Comparison of ENCODE assay signal across 11 mouse cellular contexts in genomic region chr15:97360842-97361770, GRCm38 (mm10).
DNase-seq lines count a peak whose midpoint lies in the region; ATAC-seq and TF ChIP-seq lines count a peak whose summit lies in the region.
"Had no signal": no experiment of that assay in that cellular context is flagged by ENCODE, and none has a peak within 500 bp of the region (broad histone marks: within the 10 kb centered on the region; RNA-seq: fewer than 3 reads in every experiment).

No protein-coding gene starts in this region.

- H3K4me3 ChIP-seq in midbrain, embryonic 11.5 days (ENCODE audit: low read depth, low read length): no peak overlapping the region
- H3K4me3 ChIP-seq in midbrain, embryonic 13.5 days (replicated peaks): no peak overlapping the region
- no peak overlapping the region; the same call in 1 of the 2 replicates for H3K4me3 ChIP-seq in heart, postnatal 0 days (ENCODE audit: low read depth, low read length)
- H3K4me3 ChIP-seq in midbrain, embryonic 14.5 days (replicated peaks; ENCODE audit: low read depth, low read length): no peak overlapping the region
- no peak overlapping the region for H3K4me3 ChIP-seq in forebrain, embryonic 10.5 days
- H3K4me3 ChIP-seq: embryonic facial prominence, embryonic 15.5 days; midbrain, embryonic 12.5 days had no signal

- no peaks in the 10 kb centered on the region for H3K4me1 ChIP-seq in midbrain, embryonic 11.5 days (ENCODE audit: control insufficient read depth, insufficient read depth, low read length)
- H3K4me1 ChIP-seq in midbrain, embryonic 13.5 days (replicated peaks): peaks cover 12% of the 10 kb centered on the region; the same call in 1 of the 2 replicates
- H3K4me1 ChIP-seq in heart, postnatal 0 days (ENCODE audit: control insufficient read depth, insufficient read depth): no peaks in the 10 kb centered on the region
- H3K4me1 ChIP-seq in midbrain, embryonic 14.5 days (ENCODE audit: control insufficient read depth, insufficient read depth, low read length): peaks cover 13% of the 10 kb centered on the region
- peaks cover 4% of the 10 kb centered on the region; the same call in 1 of the 2 replicates for H3K4me1 ChIP-seq in forebrain, embryonic 10.5 days
- H3K4me1 ChIP-seq: embryonic facial prominence, embryonic 15.5 days had no signal

- TF ChIP-seq EP300 in heart, postnatal 0 days (IDR thresholded peaks at IDR 0.05; ENCODE audit: low read depth): no peak

- H3K9ac ChIP-seq in midbrain, embryonic 11.5 days (ENCODE audit: low read length): no peak overlapping the region
- no peak overlapping the region for H3K9ac ChIP-seq in midbrain, embryonic 13.5 days (replicated peaks)
- no peak overlapping the region for H3K9ac ChIP-seq in heart, postnatal 0 days (replicated peaks; ENCODE audit: low read depth, low read length)
- no peak overlapping the region for H3K9ac ChIP-seq in midbrain, embryonic 14.5 days (replicated peaks; ENCODE audit: low read length)
- H3K9ac ChIP-seq: embryonic facial prominence, embryonic 15.5 days; midbrain, embryonic 12.5 days had no signal

- WGBS in midbrain, embryonic 11.5 days: 85% methylated on average over 23 of the region's 23 CpGs
- 85% methylated on average over 23 of the region's 23 CpGs for WGBS in midbrain, embryonic 13.5 days
- 73% methylated on average over 23 of the region's 23 CpGs for WGBS in heart, postnatal 0 days
- WGBS in midbrain, embryonic 14.5 days: 87% methylated on average over 23 of the region's 23 CpGs
- 86% methylated on average over 23 of the region's 23 CpGs for WGBS in forebrain, embryonic 10.5 days

- H3K4me2 ChIP-seq in midbrain, embryonic 11.5 days: no peak overlapping the region
- no peak overlapping the region for H3K4me2 ChIP-seq in midbrain, embryonic 13.5 days (replicated peaks)
- H3K4me2 ChIP-seq in heart, postnatal 0 days (ENCODE audit: low read depth, low read length): peak overlapping the region; percentile 26; the same call in 1 of the 2 replicates
- H3K4me2 ChIP-seq in midbrain, embryonic 14.5 days (ENCODE audit: low read length): no peak overlapping the region
- H3K4me2 ChIP-seq: embryonic facial prominence, embryonic 15.5 days; midbrain, embryonic 12.5 days had no signal

- H3K9me3 ChIP-seq in midbrain, embryonic 11.5 days (ENCODE audit: control insufficient read depth, low read length): no peaks in the 10 kb centered on the region
- H3K9me3 ChIP-seq in midbrain, embryonic 13.5 days: no peaks in the 10 kb centered on the region
- H3K9me3 ChIP-seq in heart, postnatal 0 days (replicated peaks; ENCODE audit: control insufficient read depth, low read length): no peaks in the 10 kb centered on the region
- H3K9me3 ChIP-seq in midbrain, embryonic 14.5 days (ENCODE audit: control insufficient read depth, low read length): no peaks in the 10 kb centered on the region
- no peaks in the 10 kb centered on the region for H3K9me3 ChIP-seq in forebrain, embryonic 10.5 days
- H3K9me3 ChIP-seq: embryonic facial prominence, embryonic 15.5 days; midbrain, embryonic 12.5 days had no signal

- no peak for TF ChIP-seq CTCF in heart, postnatal 0 days (IDR thresholded peaks at IDR 0.05; ENCODE audit: low read depth)

- no peaks in the 10 kb centered on the region for H3K27me3 ChIP-seq in midbrain, embryonic 11.5 days (ENCODE audit: control insufficient read depth, insufficient read depth, low read length)
- no peaks in the 10 kb centered on the region for H3K27me3 ChIP-seq in midbrain, embryonic 13.5 days
- H3K27me3 ChIP-seq in heart, postnatal 0 days (ENCODE audit: control insufficient read depth, insufficient read depth, low read length): no peaks in the 10 kb centered on the region
- H3K27me3 ChIP-seq in midbrain, embryonic 14.5 days (ENCODE audit: control insufficient read depth, insufficient read depth, low read length): no peaks in the 10 kb centered on the region
- H3K27me3 ChIP-seq in forebrain, embryonic 10.5 days (ENCODE audit: poor library complexity, severe bottlenecking): no peaks in the 10 kb centered on the region
- H3K27me3 ChIP-seq: embryonic facial prominence, embryonic 15.5 days; midbrain, embryonic 12.5 days had no signal

- peak; percentile 12 for DNase-seq in midbrain, embryonic 11.5 days (ENCODE audit: low spot score, missing footprints)
- DNase-seq in heart, postnatal 0 days (ENCODE audit: low spot score): no peak
- peak; percentile 53 to 64 for DNase-seq in thymus, postnatal 36 days
- DNase-seq in left cerebral cortex, adult 8-10 months (ENCODE audit: low spot score in 2 of 2): no peak
- no peak for DNase-seq in midbrain, embryonic 14.5 days
- no peak for DNase-seq in forebrain, embryonic 10.5 days (ENCODE audit: extremely low spot score, low spot score)
- DNase-seq: kidney, adult 8-10 months had no signal

- no peaks in the 10 kb centered on the region for H3K36me3 ChIP-seq in midbrain, embryonic 11.5 days (ENCODE audit: control insufficient read depth, insufficient read depth, low read length)
- no peaks in the 10 kb centered on the region for H3K36me3 ChIP-seq in midbrain, embryonic 13.5 days
- H3K36me3 ChIP-seq in heart, postnatal 0 days (replicated peaks; ENCODE audit: control insufficient read depth, insufficient read depth, low read length): no peaks in the 10 kb centered on the region
- H3K36me3 ChIP-seq in midbrain, embryonic 14.5 days (ENCODE audit: control insufficient read depth, insufficient read depth, low read length): no peaks in the 10 kb centered on the region
- no peaks in the 10 kb centered on the region for H3K36me3 ChIP-seq in forebrain, embryonic 10.5 days (replicated peaks)
- H3K36me3 ChIP-seq: embryonic facial prominence, embryonic 15.5 days; midbrain, embryonic 12.5 days had no signal

- ATAC-seq in midbrain, embryonic 11.5 days (ENCODE audit: low FRiP score): no peak
- ATAC-seq in midbrain, embryonic 13.5 days: no peak
- no peak for ATAC-seq in heart, postnatal 0 days (ENCODE audit: insufficient read depth, low read depth)
- peak; percentile 91 for ATAC-seq in megakaryocyte progenitor cell, adult 5-6 weeks (replicated peaks; ENCODE audit: poor library complexity)
- ATAC-seq in midbrain, embryonic 14.5 days (ENCODE audit: low FRiP score, low TSS enrichment): no peak

- H3K27ac ChIP-seq in midbrain, embryonic 11.5 days (ENCODE audit: low read depth, low read length): no peak overlapping the region
- H3K27ac ChIP-seq in midbrain, embryonic 13.5 days: no peak overlapping the region
- H3K27ac ChIP-seq in heart, postnatal 0 days (ENCODE audit: low read depth): no peak overlapping the region
- no peak overlapping the region for H3K27ac ChIP-seq in midbrain, embryonic 14.5 days (replicated peaks; ENCODE audit: low read depth, low read length)
- no peak overlapping the region for H3K27ac ChIP-seq in forebrain, embryonic 10.5 days
- H3K27ac ChIP-seq: embryonic facial prominence, embryonic 15.5 days; midbrain, embryonic 12.5 days had no signal

Comparison
In these comparisons a context has a peak if more than half of its experiments do, and no peak if none do; other contexts are left out.
1. DNase-seq: peak in midbrain, embryonic 11.5 days (single experiment) and thymus, postnatal 36 days (2 of 2); none in heart, postnatal 0 days (single experiment), left cerebral cortex, adult 8-10 months (0 of 2), midbrain, embryonic 14.5 days (single experiment) and forebrain, embryonic 10.5 days (single experiment).